Mouse (Mus musculus): ENCODE measurements at regions not wholly inside any gene's neighbourhood (a gene's known extent, or its start where the extent isn't known, plus 50 kb on each side); places are given as distances from the start of the nearest gene placed in this dataset.

GRCm38 (mm10) chr15:56438370-56438769 lies 1039.1 kb downstream of the Slc22a22 start:
- TF ChIP-seq CTCF (IDR thresholded peaks at IDR 0.05; ENCODE audit: low read depth, low read length) (no peak), POLR2A (IDR thresholded peaks at IDR 0.05; ENCODE audit: insufficient read depth, low read length) (no peak), EP300 (IDR thresholded peaks at IDR 0.05; ENCODE audit: insufficient read depth, low read depth, low read length) (no peak)
